Mouse (Mus musculus) lung, adult 2 months (tissue): ENCODE measurements around the gene Zfp566.

Source experiments
- CTCF ChIP-seq: fragments of 200-500 bp; IDR thresholded peaks from 2 replicates; pipeline ENCODE4 v1.5.1; 2011; ENCODE audit warnings: mild to moderate bottlenecking, low read length, control low read depth; ENCODE audit not compliant: insufficient read depth
- POLR2A ChIP-seq: fragments of 200-500 bp; IDR thresholded peaks from 2 replicates; pipeline ENCODE4 v1.6.1; 2011; ENCODE audit warnings: low read depth, mild to moderate bottlenecking, control low read depth, low read length, borderline replicate concordance; ENCODE audit errors: extremely low read depth

GRCm38 (mm10) chr7:30121308-30122187, 31.2 kb upstream of the Zfp566 start, which contains the start of gene Zfp382:
- TF ChIP-seq POLR2A: peak; percentile 60; the same call in 1 of the 2 replicates
- no peak for TF ChIP-seq CTCF
